Mouse (Mus musculus) retina, embryonic 14.5 days (tissue): Measurements from ENCODE around the gene Grm8.

Experiments used
- DNase-seq: peaks from one replicate; pipeline ENCODE4 v3.0.0-alpha.2; 2015; ENCODE audit warnings: low spot score

Gene Grm8

GRCm38 (mm10) chr6:27635898-27636297 is 499.1 kb downstream of the Grm8 start:
- DNase-seq: no peak

GRCm38 (mm10) chr6:27617472-27617871 is 517.5 kb downstream of the Grm8 start:
- no peak for DNase-seq

GRCm38 (mm10) chr6:27580485-27580884 is 554.5 kb downstream of the Grm8 start:
- no peak for DNase-seq

GRCm38 (mm10) chr6:27545516-27545915 is 589.5 kb downstream of the Grm8 start:
- no peak for DNase-seq

GRCm38 (mm10) chr6:27517620-27518019 is 617.4 kb downstream of the Grm8 start:
- DNase-seq: no peak

- DNase-seq: no peak
Observed at GRCm38 (mm10) chr6:27460998-27461397, 674.0 kb downstream of the Grm8 start.

GRCm38 (mm10) chr6:27408473-27408872 is 726.5 kb downstream of the Grm8 start:
- DNase-seq: no peak

- no peak for DNase-seq
Observed at GRCm38 (mm10) chr6:27372416-27372815, 762.6 kb downstream of the Grm8 start.

- no peak for DNase-seq
Observed at GRCm38 (mm10) chr6:27371095-27371494, 763.9 kb downstream of the Grm8 start.

- DNase-seq: no peak
Observed at GRCm38 (mm10) chr6:27363775-27364174, 771.2 kb downstream of the Grm8 start.

GRCm38 (mm10) chr6:27360440-27360839 is 774.5 kb downstream of the Grm8 start:
- DNase-seq: no peak

- DNase-seq: no peak
Observed at GRCm38 (mm10) chr6:27351147-27351546, 783.8 kb downstream of the Grm8 start.

GRCm38 (mm10) chr6:27348272-27348671 is 786.7 kb downstream of the Grm8 start:
- DNase-seq: no peak

- DNase-seq: no peak
Observed at GRCm38 (mm10) chr6:27346311-27346710, 788.7 kb downstream of the Grm8 start.

- no peak for DNase-seq
Observed at GRCm38 (mm10) chr6:27340131-27340530, 794.8 kb downstream of the Grm8 start.

- no peak for DNase-seq
Observed at GRCm38 (mm10) chr6:27318575-27318974, 816.4 kb downstream of the Grm8 start.

GRCm38 (mm10) chr6:27317422-27317821 is 817.6 kb downstream of the Grm8 start:
- DNase-seq: no peak

GRCm38 (mm10) chr6:27316018-27316417 is 819.0 kb downstream of the Grm8 start:
- DNase-seq: no peak

GRCm38 (mm10) chr6:27314273-27315009 is 820.5 kb downstream of the Grm8 start:
- no peak for DNase-seq

- DNase-seq: no peak
Observed at GRCm38 (mm10) chr6:27310401-27310800, 824.6 kb downstream of the Grm8 start.

GRCm38 (mm10) chr6:27305351-27305750 is 829.6 kb downstream of the Grm8 start:
- no peak for DNase-seq

GRCm38 (mm10) chr6:27264972-27265371 is 870.0 kb downstream of the Grm8 start:
- DNase-seq: no peak

GRCm38 (mm10) chr6:27262611-27263010 is 872.4 kb downstream of the Grm8 start:
- no peak for DNase-seq

- no peak for DNase-seq
Observed at GRCm38 (mm10) chr6:27240416-27240815, 894.6 kb downstream of the Grm8 start.
